Mouse (Mus musculus) kidney, postnatal 0 days (tissue): ENCODE data around the gene Phb2. TPM values are rescaled to one million over a fixed set of nuclear protein-coding genes. Genes with fewer than 3 reads are reported as not detected.

ENCODE experiments used
- ATAC-seq: fragments of 200-750 bp; cut with Nextera tagmentation; replicated peaks from 2 replicates; pipeline ENCODE4 v1.8.0; 2017; ENCODE audit warnings: low read depth, moderate number of reproducible peaks, moderate TSS enrichment, moderate library complexity; ENCODE audit not compliant: low FRiP score
- DNase-seq: peaks from one replicate; pipeline ENCODE4 v3.0.0-alpha.2; 2016; ENCODE audit warnings: low spot score
- H3K27ac ChIP-seq: fragments of 300-500 bp; sonication (generic); 2 replicates; pipeline ENCODE4 v1.5.1; 2014; ENCODE audit warnings: mild to moderate bottlenecking
- H3K27me3 ChIP-seq: fragments of 300-500 bp; sonication (generic); 2 replicates; pipeline ENCODE4 v1.6.1; 2014; ENCODE audit warnings: low read length, mixed read lengths; ENCODE audit not compliant: insufficient read depth
- H3K36me3 ChIP-seq: fragments of 300-500 bp; sonication (generic); 2 replicates; pipeline ENCODE4 v1.6.1; 2014; ENCODE audit warnings: low read length, mixed read lengths; ENCODE audit not compliant: insufficient read depth
- H3K4me1 ChIP-seq: fragments of 300-500 bp; sonication (generic); replicated peaks from 2 replicates; pipeline ENCODE4 v1.6.1; 2014; ENCODE audit warnings: antibody characterized with exemption, low read length, mixed read lengths; ENCODE audit not compliant: insufficient read depth
- H3K4me2 ChIP-seq: fragments of 300-500 bp; sonication (generic); 2 replicates; pipeline ENCODE4 v1.6.1; 2014; ENCODE audit warnings: mild to moderate bottlenecking, low read length, moderate library complexity, mixed read lengths
- H3K4me3 ChIP-seq: fragments of 300-500 bp; sonication (generic); replicated peaks from 2 replicates; pipeline ENCODE4 v1.5.1; 2014; ENCODE audit warnings: low read depth, low read length
- H3K9ac ChIP-seq: fragments of 300-500 bp; sonication (generic); 2 replicates; pipeline ENCODE4 v1.6.1; 2014; ENCODE audit warnings: low read depth, low read length
- H3K9me3 ChIP-seq: fragments of 300-500 bp; sonication (generic); replicated peaks from 2 replicates; pipeline ENCODE4 v1.6.1; 2016; ENCODE audit warnings: low read length, inconsistent platforms, mixed read lengths
- CTCF ChIP-seq: IDR thresholded peaks from 2 replicates; pipeline ENCODE4 v1.5.1; 2016; ENCODE audit warnings: antibody characterized with exemption, low read depth, mild to moderate bottlenecking, moderate library complexity
- WGBS: fragments of 180-500 bp; shearing (Covaris S2); extraction: QIAGEN DNeasy Blood & Tissue Kit; methylation state at CpG from one replicate; pipeline ENCODE4 v1.1.7; 2014; 5-methylcytosine and 5-hydroxymethylcytosine counted together
- polyA plus RNA-seq: library from polyadenylated mRNA; unstranded; fragments of >200 nt; fragmentation: Nextera tagmentation; extraction: Ambion mirVana; gene quantifications from 2 replicates; pipeline ENCODE4 v1.2.1, GENCODE M21; 2015

Phb2 gene
- polyA plus RNA-seq, 1 experiment from 2014 or later, result 404 TPM

DNA sequence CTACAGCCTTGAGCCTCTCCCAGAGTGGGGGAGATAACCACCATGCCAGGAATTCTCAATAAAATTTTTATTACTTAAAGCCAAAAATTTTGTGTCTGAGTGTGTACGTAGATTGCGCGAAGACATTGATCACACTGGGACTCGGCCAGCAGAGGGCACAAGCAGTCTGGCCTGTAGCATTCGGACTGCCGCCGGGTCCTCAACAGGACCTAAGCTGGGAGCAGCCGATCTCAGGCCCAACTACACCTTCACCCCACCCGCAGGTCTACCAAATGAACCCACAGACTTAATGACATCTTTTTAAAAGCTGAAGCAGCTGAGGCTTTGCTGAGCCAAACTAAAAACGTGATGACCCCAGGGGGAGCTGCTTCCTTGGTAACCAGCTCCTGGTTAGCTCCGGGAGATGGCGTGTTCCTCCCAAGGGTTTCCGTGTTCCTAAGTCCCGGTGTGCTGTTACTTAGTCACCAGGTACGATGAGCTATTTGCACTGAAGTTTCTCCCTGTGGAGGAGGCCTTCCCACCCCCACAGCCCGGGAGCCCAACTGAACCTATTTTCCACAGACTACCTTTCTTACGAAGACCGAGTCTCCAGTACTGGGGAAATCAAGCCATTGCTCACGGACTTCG, 4.8 kb downstream of the Phb2 start:
- no peak overlapping the region for H3K4me3 ChIP-seq
- H3K27ac ChIP-seq, result no peak overlapping the region
- peaks cover 21% of the 10 kb centered on the region for H3K36me3 ChIP-seq
- peak; percentile 81 for DNase-seq
- peak overlapping the region; percentile 38; the same call in 1 of the 2 replicates for H3K4me2 ChIP-seq
- H3K4me1 ChIP-seq, result peaks cover 11% of the 10 kb centered on the region; the same call in 1 of the 2 replicates
- peak; percentile 78 for TF ChIP-seq CTCF
- H3K27me3 ChIP-seq, result no peaks in the 10 kb centered on the region
- H3K9ac ChIP-seq, result no peak overlapping the region
- 61% methylated on average over 20 of the region's 20 CpGs for WGBS
- ATAC-seq, result no peak
- H3K9me3 ChIP-seq, result no peaks in the 10 kb centered on the region

DNA sequence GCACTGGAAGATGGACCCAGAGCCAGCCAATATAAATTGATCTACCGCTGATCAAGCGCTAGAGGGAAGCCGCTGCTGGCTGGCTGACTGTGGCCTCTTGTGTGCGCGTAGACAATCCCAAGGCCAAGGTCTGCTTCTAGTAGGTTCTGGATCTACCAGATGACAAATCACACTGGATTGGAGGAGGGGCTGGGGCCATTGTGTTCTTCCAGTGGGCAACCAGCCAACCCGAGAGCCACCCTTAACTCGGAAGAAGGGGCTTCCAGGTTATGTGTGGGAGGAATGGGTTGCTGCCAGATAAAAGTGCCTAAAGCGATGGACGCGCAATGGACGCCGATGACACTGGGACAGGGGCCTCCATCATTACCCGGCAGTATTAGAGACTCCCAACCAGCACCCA, 5.8 kb downstream of the Phb2 start:
- peak overlapping the region; percentile 50; the same call in 1 of the 2 replicates for H3K27ac ChIP-seq
- H3K4me3 ChIP-seq, result peak overlapping the region; percentile 30
- H3K36me3 ChIP-seq, result peaks cover 21% of the 10 kb centered on the region
- ATAC-seq (no peak), DNase-seq (no peak)
- 74% methylated on average over 13 of the region's 13 CpGs for WGBS
- H3K27me3 ChIP-seq, result no peaks in the 10 kb centered on the region
- peak overlapping the region; percentile 58 for H3K9ac ChIP-seq
- peak overlapping the region; percentile 38 for H3K4me2 ChIP-seq
- no peaks in the 10 kb centered on the region for H3K9me3 ChIP-seq
- no peak for TF ChIP-seq CTCF
- H3K4me1 ChIP-seq, result peaks cover 8% of the 10 kb centered on the region; the same call in 1 of the 2 replicates

DNA sequence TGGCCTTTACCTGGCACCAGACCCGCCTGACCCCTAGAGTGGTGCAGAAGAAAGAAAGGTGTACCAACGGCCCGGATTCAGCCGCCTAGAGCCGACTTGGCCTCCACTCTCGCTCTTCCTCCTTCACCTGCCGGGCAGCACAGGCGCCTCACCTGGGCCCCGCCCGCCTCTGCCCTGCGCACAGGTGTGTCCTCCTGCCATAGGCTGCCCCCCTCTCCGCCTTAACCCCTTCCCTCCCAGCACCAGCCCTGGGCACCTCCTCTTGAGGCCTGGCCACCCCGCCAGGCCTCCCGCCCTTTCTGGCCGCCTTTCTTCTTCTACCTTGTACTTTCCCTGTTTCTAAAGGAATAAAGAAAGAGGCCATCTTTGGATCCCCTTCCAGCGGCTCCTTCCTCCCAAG, 6.6 kb downstream of the Phb2 start:
- H3K4me3 ChIP-seq, result peak overlapping the region; percentile 30
- peak overlapping the region; percentile 75 for H3K27ac ChIP-seq
- ATAC-seq (peak; percentile 67), DNase-seq (peak; percentile 39)
- 68% methylated on average over 15 of the region's 16 CpGs for WGBS
- H3K4me1 ChIP-seq, result 0 out of 2 replicates have a peak, but pooled peaks cover 4% of the 10 kb centered on the region
- H3K27me3 ChIP-seq, result no peaks in the 10 kb centered on the region
- no peak for TF ChIP-seq CTCF
- peaks cover 21% of the 10 kb centered on the region for H3K36me3 ChIP-seq
- no peaks in the 10 kb centered on the region for H3K9me3 ChIP-seq
- peak overlapping the region; percentile 58 for H3K9ac ChIP-seq
- peak overlapping the region; percentile 38 for H3K4me2 ChIP-seq

DNA sequence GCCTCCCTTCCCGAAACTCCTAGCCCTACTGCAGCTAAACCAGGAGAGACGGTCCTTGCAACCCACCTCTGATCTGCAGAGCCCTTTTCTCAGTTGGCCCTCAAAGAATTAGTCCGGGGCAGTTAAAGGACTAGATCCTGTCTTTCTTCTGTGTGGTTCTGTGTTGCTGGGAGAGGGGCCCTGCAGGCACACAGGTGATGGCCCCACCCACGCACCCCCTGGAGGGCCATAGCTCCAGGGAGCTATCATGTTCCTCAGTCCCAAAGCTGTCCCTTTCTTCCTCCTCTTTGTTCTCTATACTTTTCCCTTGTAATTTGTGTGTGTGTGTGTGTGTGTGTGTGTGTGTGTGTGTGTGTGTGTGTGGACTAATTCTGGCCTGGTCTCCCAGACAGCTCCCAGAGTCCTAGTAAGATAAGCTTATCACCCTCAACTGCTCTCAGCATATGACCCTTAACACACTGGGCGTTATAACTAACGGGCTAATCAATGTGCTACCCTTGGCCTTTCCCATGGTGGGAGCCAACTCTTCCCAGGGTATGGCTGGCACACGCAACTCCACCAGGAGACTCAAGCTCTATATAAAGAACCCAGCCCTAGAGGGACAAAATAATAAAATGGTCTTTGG, 7.3 kb downstream of the Phb2 start:
- H3K4me3 ChIP-seq, result peak overlapping the region; percentile 24; the same call in 1 of the 2 replicates
- DNase-seq (no peak), ATAC-seq (no peak)
- H3K27ac ChIP-seq, result peak overlapping the region; percentile 75
- WGBS, result 66% methylated on average over 7 of the region's 7 CpGs
- H3K4me1 ChIP-seq, result no peaks in the 10 kb centered on the region
- H3K27me3 ChIP-seq, result no peaks in the 10 kb centered on the region
- H3K4me2 ChIP-seq, result peak overlapping the region; percentile 38
- no peaks in the 10 kb centered on the region for H3K9me3 ChIP-seq
- peak overlapping the region; percentile 58 for H3K9ac ChIP-seq
- no peak for TF ChIP-seq CTCF
- H3K36me3 ChIP-seq, result peaks cover 21% of the 10 kb centered on the region

DNA sequence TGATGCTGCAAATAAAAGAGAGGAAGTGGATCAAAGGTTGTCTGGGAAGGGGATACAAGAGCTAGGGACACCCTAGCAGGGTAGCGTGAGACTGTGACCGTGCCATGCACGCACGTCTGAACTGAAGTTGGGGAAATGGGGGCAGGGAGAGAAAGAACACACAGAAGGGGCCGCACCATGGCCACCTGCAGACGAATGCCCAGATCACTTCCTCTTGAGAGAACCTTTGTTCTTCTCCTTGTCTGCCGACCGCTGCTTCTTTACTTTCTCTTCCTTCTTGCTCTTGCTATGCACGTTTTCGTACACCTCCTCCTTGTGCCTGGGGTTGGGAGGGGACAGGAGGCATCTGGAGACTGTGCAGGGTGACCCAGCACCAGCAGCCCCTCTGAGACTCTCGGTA, 8.8 kb downstream of the Phb2 start:
- H3K9ac ChIP-seq, result no peak overlapping the region

DNA sequence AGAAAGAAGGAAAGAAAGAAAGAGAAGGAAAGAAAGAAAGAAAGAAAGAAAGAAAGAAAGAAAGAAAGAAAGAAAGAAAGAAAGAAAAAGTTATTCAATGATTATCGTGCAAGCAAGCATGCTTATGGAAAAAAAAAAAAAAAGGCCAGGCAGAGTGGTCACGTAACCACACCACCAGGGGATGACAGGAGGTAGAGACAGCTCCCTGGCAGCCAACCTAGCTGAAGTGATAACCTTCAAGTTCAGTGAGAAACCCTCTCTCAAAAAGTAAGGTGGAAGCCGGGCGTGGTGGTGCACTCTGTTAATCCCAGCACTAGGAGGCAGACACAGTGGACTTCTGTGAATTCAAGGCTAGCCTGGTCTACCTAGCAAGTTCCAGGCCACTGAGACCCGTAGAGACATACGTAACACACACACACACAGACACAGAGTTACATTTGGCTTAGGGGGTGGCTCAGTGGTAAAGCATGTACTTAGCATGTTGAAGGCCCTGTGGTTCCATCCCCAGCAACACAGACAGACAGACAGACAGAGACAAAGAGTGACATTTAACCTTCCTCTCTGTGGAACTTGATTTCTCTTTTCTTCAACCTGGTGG, 10.8 kb downstream of the Phb2 start:
- Histone ChIP-seq H3K4me1 (no peaks in the 10 kb centered on the region), H3K27ac (no peak overlapping the region), H3K9me3 (no peaks in the 10 kb centered on the region), H3K9ac (no peak overlapping the region), H3K27me3 (no peaks in the 10 kb centered on the region), H3K4me3 (no peak overlapping the region), H3K36me3 (no peaks in the 10 kb centered on the region), H3K4me2 (no peak overlapping the region)
- WGBS, result 91% methylated on average over 6 of the region's 6 CpGs
- ATAC-seq (no peak), DNase-seq (no peak)
- no peak for TF ChIP-seq CTCF

More for the DNA sequence above, 8.8 kb downstream of the Phb2 start:
- Histone ChIP-seq H3K4me3 (no peak overlapping the region), H3K4me2 (peak overlapping the region; percentile 38), H3K27me3 (no peaks in the 10 kb centered on the region), H3K36me3 (peaks cover 12% of the 10 kb centered on the region; the same call in 1 of the 2 replicates), H3K4me1 (no peaks in the 10 kb centered on the region), H3K27ac (no peak overlapping the region), H3K9me3 (no peaks in the 10 kb centered on the region)
- ATAC-seq (no peak), DNase-seq (no peak)
- TF ChIP-seq CTCF, result no peak
- WGBS, result 65% methylated on average over 11 of the region's 11 CpGs
